Mouse (Mus musculus) embryonic stem cell, embryonic (primary cell): Measurements from ENCODE around the gene Anxa4.

ENCODE experiments used
- CTCF ChIA-PET, 4 experiments: fragments of 300-600 bp in 2 of 4; fragments of 350-600 bp in 2 of 4; sonication (Branson Sonifier 250); formaldehyde crosslinking; loops; one replicate each; lab custom pipeline; 2022; ENCODE audit warnings: inconsistent platforms in 2 of 4; lab: Charles Lee
- POLR2A ChIA-PET, 4 experiments: fragments of 300-600 bp in 2 of 4; fragments of 350-600 bp in 2 of 4; sonication (Branson Sonifier 250); formaldehyde crosslinking; loops; one replicate each; lab custom pipeline; 2022; ENCODE audit warnings: antibody characterized with exemption in 4 of 4, inconsistent platforms in 1 of 4; lab: Charles Lee

Anxa4 gene

GRCm38 (mm10) chr6:86793021-86793815 lies at the start of gene Anxa4:
TSS of gene Anxa4 (minus strand) at chr6:86793584.
- CTCF ChIA-PET: interaction anchor here in 2 of 4 experiments (0.6 to 1.2 kb wide), 5 partner anchors 13 to 133 kb away, joined by 3 to 5 read pairs (median 3); no protein-coding TSS in a partner anchor
- POLR2A ChIA-PET: interaction anchor here in 3 of 4 experiments (0.6 to 2.0 kb wide), 8 partner anchors 9 to 194 kb away, joined by 3 to 8 read pairs (median 4); no protein-coding TSS in a partner anchor

DNA sequence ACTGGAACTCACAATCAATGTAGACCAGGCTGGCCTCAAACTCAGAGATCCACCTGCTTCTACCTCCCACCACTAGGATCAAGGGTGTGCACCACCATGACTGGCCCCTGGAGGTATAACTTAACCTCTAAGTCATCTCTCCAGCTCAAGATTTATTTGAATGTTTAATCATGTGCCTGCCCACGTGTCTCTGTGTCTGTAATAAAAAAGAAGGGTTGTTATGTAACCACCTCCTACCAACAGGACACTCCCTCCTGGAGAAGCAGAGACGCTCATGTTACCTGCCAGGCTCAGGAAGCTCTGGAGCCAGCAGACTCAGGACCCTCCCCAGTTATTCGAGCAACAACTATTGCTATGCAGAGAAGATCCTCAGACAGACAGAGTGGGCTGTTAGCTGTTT lies 48.6 kb upstream of the Anxa4 start:
- CTCF ChIA-PET: interaction anchor here in 2 of 4 experiments (0.7 to 1.4 kb wide), 4 partner anchors 10 to 35 kb away, joined by 3 to 4 read pairs (median 4); no protein-coding TSS in a partner anchor
- POLR2A ChIA-PET: interaction anchor here in 1 of 4 experiments (0.6 to 2.0 kb wide), 4 partner anchors 10 to 200 kb away, joined by 3 to 4 read pairs (median 4); no protein-coding TSS in a partner anchor

DNA sequence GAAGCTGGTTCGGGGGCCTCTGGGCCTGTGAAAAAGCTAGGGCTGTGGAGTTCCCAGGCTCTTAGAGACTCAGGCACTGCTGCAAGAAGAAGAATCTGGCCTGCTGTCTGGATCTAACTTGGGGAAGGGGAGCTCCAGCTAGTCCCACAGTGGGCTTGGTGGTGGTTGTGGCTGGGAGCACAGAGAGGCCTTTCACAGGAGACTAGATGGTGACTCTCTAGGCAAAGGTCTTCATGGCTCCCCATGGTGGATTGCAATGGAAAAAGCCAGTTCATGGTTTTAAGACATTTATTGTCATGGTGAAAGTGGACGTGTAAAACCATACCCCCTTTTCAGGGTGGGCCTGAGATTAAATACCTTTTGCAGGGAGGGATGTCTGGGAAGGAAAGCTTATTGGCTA lies 45.7 kb upstream of the Anxa4 start:
- CTCF ChIA-PET: interaction anchor here in 3 of 4 experiments (0.6 to 1.8 kb wide), 7 partner anchors 9 to 92 kb away, joined by 3 to 7 read pairs (median 4); no protein-coding TSS in a partner anchor
- POLR2A ChIA-PET: interaction anchor here in 3 of 4 experiments (0.7 to 2.1 kb wide), 12 partner anchors 9 to 157 kb away, joined by 3 to 10 read pairs (median 4); partner anchors contain the start of gene Aak1 (in 3 of the 3)

DNA sequence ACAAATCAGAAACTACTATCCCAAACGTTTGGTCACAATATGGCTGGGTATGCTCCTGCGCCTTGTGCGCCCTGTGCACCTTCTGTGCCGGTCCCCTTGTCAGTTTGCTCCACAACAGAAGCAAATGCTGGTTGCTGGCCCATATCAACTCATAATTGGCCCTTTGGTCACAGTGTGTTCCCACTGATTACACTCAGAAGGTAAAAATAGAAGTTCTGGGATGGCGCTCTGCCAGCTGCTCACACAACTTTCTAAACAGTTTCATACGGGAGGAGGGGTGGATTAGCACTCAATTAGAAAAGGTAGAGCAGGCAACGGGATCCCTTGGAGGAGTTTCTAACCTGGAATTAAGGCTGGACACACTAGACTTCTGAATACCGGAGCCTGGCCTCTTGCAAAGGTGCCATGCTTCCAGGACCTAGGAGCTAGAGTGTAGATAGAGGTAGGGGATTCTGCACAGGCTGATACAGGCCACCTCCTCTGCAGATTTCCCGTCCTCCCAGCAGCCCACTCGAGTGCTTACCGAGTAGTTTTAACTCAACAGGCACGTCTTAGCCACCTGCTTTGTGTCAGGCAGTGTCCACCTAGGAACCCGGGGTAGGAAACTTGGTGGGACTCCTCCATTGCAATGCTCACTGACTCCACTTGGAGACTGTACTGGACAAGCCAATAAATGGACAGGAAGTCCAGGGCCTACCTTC lies 39.6 kb upstream of the Anxa4 start:
- ChIA-PET CTCF (interaction anchor here in 2 of 4 experiments (1.8 to 3.3 kb wide), 2 partner anchors 11 to 12 kb away, joined by 6 to 13 read pairs; no protein-coding TSS in a partner anchor), POLR2A (interaction anchor here in 3 of 4 experiments (0.7 to 1.7 kb wide), 8 partner anchors 9 to 962 kb away, joined by 3 to 5 read pairs (median 3); partner anchors contain the start of gene Gfpt1 (in 1 of the 3))

GRCm38 (mm10) chr6:86830738-86831500 lies 37.5 kb upstream of the Anxa4 start:
- CTCF ChIA-PET: interaction anchor here (0.6 to 3.3 kb wide), 7 partner anchors 8 to 14 kb away, joined by 3 to 13 read pairs (median 6); no protein-coding TSS in a partner anchor
- POLR2A ChIA-PET: interaction anchor here in 3 of 4 experiments (0.7 to 1.8 kb wide), 6 partner anchors 8 to 211 kb away, joined by 3 to 5 read pairs (median 3); no protein-coding TSS in a partner anchor

GRCm38 (mm10) chr6:86829768-86830167 lies 36.4 kb upstream of the Anxa4 start:
- CTCF ChIA-PET: interaction anchor here in 2 of 4 experiments (0.9 to 1.3 kb wide), 4 partner anchors 9 to 23 kb away, joined by 3 to 4 read pairs (median 3); no protein-coding TSS in a partner anchor

GRCm38 (mm10) chr6:86827432-86827831 lies 34.0 kb upstream of the Anxa4 start:
- ChIA-PET CTCF (interaction anchor here in 2 of 4 experiments (0.8 to 1.3 kb wide), 3 partner anchors 11 to 21 kb away, joined by 3 to 5 read pairs (median 3); no protein-coding TSS in a partner anchor), POLR2A (interaction anchor here in 2 of 4 experiments (0.7 to 1.5 kb wide), 3 partner anchors 10 to 217 kb away, joined by 3 read pairs; no protein-coding TSS in a partner anchor)

More at GRCm38 (mm10) chr6:86829768-86830167, 36.4 kb upstream of the Anxa4 start:
- POLR2A ChIA-PET: interaction anchor here in 2 of 4 experiments (0.8 to 1.8 kb wide), 5 partner anchors 9 to 251 kb away, joined by 3 to 4 read pairs (median 3); no protein-coding TSS in a partner anchor

GRCm38 (mm10) chr6:86824401-86824800 lies 31.0 kb upstream of the Anxa4 start:
- ChIA-PET POLR2A (interaction anchor here in 3 of 4 experiments (0.8 to 2.8 kb wide), 10 partner anchors 8 to 155 kb away, joined by 3 to 11 read pairs (median 4); partner anchors contain the start of gene Aak1 (in 1 of the 3)), CTCF (interaction anchor here in 2 of 4 experiments (0.6 to 1.4 kb wide), 4 partner anchors 9 to 40 kb away, joined by 3 to 10 read pairs (median 5); partner anchors contain the start of gene Aak1 (in 1 of the 2))

GRCm38 (mm10) chr6:86823824-86824223 lies 30.4 kb upstream of the Anxa4 start:
- CTCF ChIA-PET: interaction anchor here in 3 of 4 experiments (0.6 to 2.2 kb wide), 14 partner anchors 8 to 1892 kb away, joined by 3 to 17 read pairs (median 6); partner anchors contain the start of gene Aak1 (in 1 of the 3)
- POLR2A ChIA-PET: interaction anchor here in 3 of 4 experiments (0.6 to 2.8 kb wide), 19 partner anchors 9 to 154 kb away, joined by 3 to 11 read pairs (median 3); partner anchors contain the start of gene Aak1 (in 3 of the 3)

- ChIA-PET CTCF (interaction anchor here (0.6 to 2.6 kb wide), 19 partner anchors 8 to 976 kb away, joined by 3 to 17 read pairs (median 4); no protein-coding TSS in a partner anchor), POLR2A (interaction anchor here in 3 of 4 experiments (0.6 to 2.8 kb wide), 27 partner anchors 8 to 385 kb away, joined by 3 to 11 read pairs (median 4); partner anchors contain the start of genes Aak1 (in 3 of the 3), C87436 (in 1 of the 3) and Nfu1 (in 1 of the 3))
These were observed 29.7 kb upstream of the Anxa4 start for GRCm38 (mm10) chr6:86823051-86823431.

DNA sequence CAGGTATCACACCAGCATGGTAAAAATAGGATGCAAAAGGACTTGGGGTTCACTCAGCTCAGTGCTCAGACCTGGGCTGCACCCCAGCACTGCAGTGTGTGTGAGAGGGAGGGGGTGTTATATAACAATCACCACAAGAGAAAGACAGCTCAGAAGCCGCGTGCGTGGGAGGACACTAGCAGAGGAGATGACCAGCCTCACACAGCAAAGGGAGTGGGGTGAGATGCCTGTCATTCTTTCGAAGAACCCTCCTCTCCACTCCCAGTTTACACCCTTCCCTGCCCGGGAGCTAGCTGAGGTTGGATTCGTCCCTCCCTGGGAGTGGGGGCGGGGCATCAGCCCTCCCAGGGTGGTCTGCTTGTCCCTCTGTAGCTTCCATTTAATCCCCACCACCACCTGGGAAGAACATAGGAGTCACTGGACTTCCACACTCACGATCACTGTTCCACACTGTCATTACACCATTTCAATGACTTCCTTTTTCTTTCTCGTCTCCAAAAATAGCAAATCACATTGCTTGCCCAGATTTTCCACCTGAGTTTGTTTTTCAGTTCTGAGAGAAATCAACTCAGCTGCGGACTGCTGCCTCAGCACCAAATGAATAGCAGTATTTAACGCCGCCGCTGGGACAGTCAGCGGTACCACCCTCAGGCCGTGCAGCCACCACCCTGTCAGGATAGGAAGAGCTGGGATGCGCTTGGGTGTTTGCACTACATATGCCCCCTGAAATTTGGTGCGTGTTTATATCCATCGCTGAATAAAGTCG lies 29.1 kb upstream of the Anxa4 start:
- POLR2A ChIA-PET: interaction anchor here in 3 of 4 experiments (0.6 to 2.8 kb wide), 26 partner anchors 9 to 384 kb away, joined by 3 to 11 read pairs (median 4); partner anchors contain the start of genes Aak1 (in 2 of the 3), C87436 (in 1 of the 3) and Nfu1 (in 1 of the 3)

GRCm38 (mm10) chr6:86820690-86821089 lies 27.3 kb upstream of the Anxa4 start:
- POLR2A ChIA-PET: interaction anchor here in 3 of 4 experiments (0.6 to 1.4 kb wide), 9 partner anchors 8 to 379 kb away, joined by 3 to 6 read pairs (median 4); no protein-coding TSS in a partner anchor
- CTCF ChIA-PET: interaction anchor here (0.6 to 2.6 kb wide), 35 partner anchors 9 to 461 kb away, joined by 3 to 17 read pairs (median 3); no protein-coding TSS in a partner anchor

More for the DNA sequence above, 29.1 kb upstream of the Anxa4 start:
- CTCF ChIA-PET: interaction anchor here (0.6 to 2.6 kb wide), 18 partner anchors 8 to 976 kb away, joined by 3 to 17 read pairs (median 4); no protein-coding TSS in a partner anchor

DNA sequence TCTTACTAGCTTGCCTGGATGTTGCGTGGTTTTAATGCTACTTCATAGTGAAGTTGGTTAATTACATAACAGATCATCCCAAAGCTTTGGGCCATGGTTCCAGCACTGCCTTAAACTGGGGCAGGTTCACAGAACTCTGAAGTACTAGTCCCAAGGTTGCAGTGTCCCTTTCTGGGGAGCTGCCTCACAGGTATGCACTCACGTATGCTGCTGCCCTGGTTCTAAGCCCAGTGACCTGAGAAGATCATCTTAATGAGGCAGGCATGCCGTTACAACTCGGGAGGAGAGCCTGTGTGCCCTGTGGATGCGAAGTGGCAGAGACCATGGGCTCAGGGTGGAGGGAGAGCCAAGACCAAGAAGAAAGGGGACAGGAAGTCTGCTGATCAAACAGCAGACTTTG lies 26.5 kb upstream of the Anxa4 start:
- POLR2A ChIA-PET: interaction anchor here in 2 of 4 experiments (1.1 to 1.2 kb wide), 3 partner anchors 8 to 12 kb away, joined by 3 read pairs; no protein-coding TSS in a partner anchor
- CTCF ChIA-PET: interaction anchor here in 3 of 4 experiments (0.5 to 2.5 kb wide), 9 partner anchors 13 to 623 kb away, joined by 3 to 16 read pairs (median 5); no protein-coding TSS in a partner anchor

- CTCF ChIA-PET: interaction anchor here in 1 of 4 experiments (0.6 kb wide), 2 partner anchors 13 to 554 kb away, joined by 3 to 4 read pairs; no protein-coding TSS in a partner anchor
- POLR2A ChIA-PET: interaction anchor here in 1 of 4 experiments (0.7 kb wide), 1 partner anchor 76 kb away, joined by 4 read pairs; no protein-coding TSS in a partner anchor
These were observed 25.5 kb upstream of the Anxa4 start for GRCm38 (mm10) chr6:86818914-86819313.

GRCm38 (mm10) chr6:86816586-86816985 lies 23.2 kb upstream of the Anxa4 start:
- ChIA-PET CTCF (interaction anchor here (0.6 to 3.7 kb wide), 23 partner anchors 9 to 623 kb away, joined by 3 to 38 read pairs (median 3); partner anchors contain the start of gene Gmcl1 (in 1 of the 4)), POLR2A (interaction anchor here in 3 of 4 experiments (0.6 to 1.7 kb wide), 14 partner anchors 10 to 904 kb away, joined by 3 to 6 read pairs (median 3); partner anchors contain the start of genes Gfpt1 (in 2 of the 3) and Aak1 (in 1 of the 3))
